Mouse (Mus musculus): ENCODE results near the gene Vmn1r3. TPM values are rescaled to one million over a fixed set of nuclear protein-coding genes. Genes with fewer than 3 reads are reported as not detected.
"Not testable (repeated sequence)": the region's sequence is repeated elsewhere in the genome, so short reads cannot be mapped to it uniquely, and the experiment has no call there.

Gene Vmn1r3
- total RNA-seq (2015) = not detected in 2 replicates
- not detected in 2 replicates for total RNA-seq (2017)

GRCm38 (mm10) chr4:3185258-3185657, at the start of gene Vmn1r3:
Gene Vmn1r3 (minus strand): TSS chr4:3185358.
- not testable (repeated sequence) for ATAC-seq (replicated peaks; ENCODE audit: poor library complexity)

- no peak for ATAC-seq (replicated peaks; ENCODE audit: poor library complexity)
Measured at GRCm38 (mm10) chr4:3232053-3232452, 46.9 kb upstream of the Vmn1r3 start.

GRCm38 (mm10) chr4:3230908-3231684, 45.9 kb upstream of the Vmn1r3 start:
- peak; percentile 81 for ATAC-seq (replicated peaks; ENCODE audit: poor library complexity)

- peak; percentile 6; the same call in 1 of the 2 replicates for ATAC-seq (replicated peaks; ENCODE audit: poor library complexity)
Measured at GRCm38 (mm10) chr4:3229532-3229931, 44.4 kb upstream of the Vmn1r3 start.

- ATAC-seq (replicated peaks; ENCODE audit: poor library complexity) = no peak
Measured at GRCm38 (mm10) chr4:3228476-3228875, 43.3 kb upstream of the Vmn1r3 start.

- ATAC-seq (replicated peaks; ENCODE audit: poor library complexity) = no peak
Measured at GRCm38 (mm10) chr4:3227751-3228150, 42.6 kb upstream of the Vmn1r3 start.

- no peak for ATAC-seq (replicated peaks; ENCODE audit: poor library complexity)
Measured at GRCm38 (mm10) chr4:3226488-3226887, 41.3 kb upstream of the Vmn1r3 start.

GRCm38 (mm10) chr4:3225416-3225815, 40.3 kb upstream of the Vmn1r3 start:
- not testable (repeated sequence) for ATAC-seq (replicated peaks; ENCODE audit: poor library complexity)

- ATAC-seq (replicated peaks; ENCODE audit: poor library complexity) = not testable (repeated sequence)
Measured at GRCm38 (mm10) chr4:3224848-3225247, 39.7 kb upstream of the Vmn1r3 start.

GRCm38 (mm10) chr4:3223483-3224209, 38.5 kb upstream of the Vmn1r3 start:
- ATAC-seq (replicated peaks; ENCODE audit: poor library complexity) = peak; percentile 16; the same call in 1 of the 2 replicates

- ATAC-seq (replicated peaks; ENCODE audit: poor library complexity) = not testable (repeated sequence)
Measured at GRCm38 (mm10) chr4:3216382-3216781, 31.2 kb upstream of the Vmn1r3 start.

- ATAC-seq (replicated peaks; ENCODE audit: poor library complexity) = not testable (repeated sequence)
Measured at GRCm38 (mm10) chr4:3213349-3213748, 28.2 kb upstream of the Vmn1r3 start.

- ATAC-seq (replicated peaks; ENCODE audit: poor library complexity) = peak; percentile 99
Measured at GRCm38 (mm10) chr4:3209643-3210217, 24.6 kb upstream of the Vmn1r3 start.

- ATAC-seq (replicated peaks; ENCODE audit: poor library complexity) = not testable (repeated sequence)
Measured at GRCm38 (mm10) chr4:3176746-3177490, 8.2 kb downstream of the Vmn1r3 start.

- not testable (repeated sequence) for ATAC-seq (replicated peaks; ENCODE audit: poor library complexity)
Measured at GRCm38 (mm10) chr4:3176195-3176594, 9.0 kb downstream of the Vmn1r3 start.

GRCm38 (mm10) chr4:3175756-3176155, 9.4 kb downstream of the Vmn1r3 start:
- ATAC-seq (replicated peaks; ENCODE audit: poor library complexity) = not testable (repeated sequence)

GRCm38 (mm10) chr4:3174586-3174985, 10.6 kb downstream of the Vmn1r3 start:
- ATAC-seq (replicated peaks; ENCODE audit: poor library complexity) = not testable (repeated sequence)

- ATAC-seq (replicated peaks; ENCODE audit: poor library complexity) = not testable (repeated sequence)
Measured at GRCm38 (mm10) chr4:3167020-3167419, 18.1 kb downstream of the Vmn1r3 start, which contains the start of gene Vmn1r2. Gene Vmn1r2 (plus strand): TSS chr4:3167320.

- ATAC-seq (replicated peaks; ENCODE audit: poor library complexity) = 0 out of 2 replicates have a peak, but pooled peaks have one; percentile 31
Measured at GRCm38 (mm10) chr4:3165046-3165445, 20.1 kb downstream of the Vmn1r3 start.

GRCm38 (mm10) chr4:3164429-3164828, 20.7 kb downstream of the Vmn1r3 start:
- not testable (repeated sequence) for ATAC-seq (replicated peaks; ENCODE audit: poor library complexity)

GRCm38 (mm10) chr4:3153320-3153719, 31.8 kb downstream of the Vmn1r3 start:
- ATAC-seq (replicated peaks; ENCODE audit: poor library complexity) = not testable (repeated sequence)

Measured in megakaryocyte progenitor cell, adult 5-6 weeks (primary cell).